Mouse (Mus musculus): ENCODE measurements around the gene 6030408B16Rik. TPM values are rescaled to one million over a fixed set of nuclear protein-coding genes. Genes with fewer than 3 reads are reported as not detected.
A peak's percentile ranks its signal among the peaks of the same experiment; 100 is the strongest.

Gene 6030408B16Rik
- total and polyA plus RNA-seq, 3 experiments: 0.70 to 6.3 (median 1.1) TPM

DNA sequence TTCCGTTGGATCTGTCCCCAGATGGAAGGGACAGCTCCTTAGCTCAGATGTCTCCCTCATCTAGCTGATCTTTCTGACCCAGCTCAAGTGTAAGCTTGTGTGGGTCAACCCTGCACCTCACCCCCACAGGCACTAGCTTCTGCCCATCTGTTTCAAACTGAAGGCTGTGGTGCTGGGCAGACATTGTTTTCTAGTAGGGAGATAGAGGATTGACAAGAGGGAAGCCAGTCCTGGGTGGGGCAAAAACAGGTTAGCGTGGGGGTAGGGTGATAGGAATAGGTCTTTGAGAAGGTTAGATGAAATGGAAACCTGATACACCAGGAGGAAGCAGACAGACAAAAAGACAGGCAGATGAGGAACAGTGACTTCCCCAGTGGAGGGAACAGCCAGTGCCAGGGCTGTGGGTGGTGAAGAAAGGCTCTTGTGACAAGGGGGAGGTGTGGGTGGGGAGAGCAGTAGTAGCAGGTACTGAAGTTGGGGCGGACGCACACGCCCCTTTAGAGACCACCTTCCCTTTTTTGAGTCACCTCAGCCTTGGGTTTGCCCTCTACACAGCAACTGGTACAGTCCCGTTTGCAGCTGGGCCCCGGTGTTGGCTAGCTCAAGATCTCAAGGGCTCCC, 37.1 kb upstream of the 6030408B16Rik start:
- DNase-seq: no peak
- Histone ChIP-seq H3K9ac (ENCODE audit: low read depth, low read length) (no peak overlapping the region), H3K36me3 (ENCODE audit: control insufficient read depth, insufficient read depth, low read length) (no peaks in the 10 kb centered on the region), H3K79me2 (replicated peaks; ENCODE audit: control insufficient read depth, insufficient read depth, low read length) (no peaks in the 10 kb centered on the region), H3K4me3 (no peak overlapping the region), H3K27ac (no peak overlapping the region), H3K27me3 (ENCODE audit: control insufficient read depth, insufficient read depth, low read length) (no peaks in the 10 kb centered on the region), H3K4me1 (ENCODE audit: control insufficient read depth, insufficient read depth, low read length) (peaks cover 14% of the 10 kb centered on the region)
- TF ChIP-seq POLR2A (IDR thresholded peaks at IDR 0.05; ENCODE audit: insufficient read depth, low read depth, low read length): no peak
- no peak for TF ChIP-seq CTCF (IDR thresholded peaks at IDR 0.05)
- TF ChIP-seq EP300 (IDR thresholded peaks at IDR 0.05; ENCODE audit: insufficient read depth, low read depth, low read length): no peak
- intact Hi-C loops (cut with DNase I): no loop called here
- 77% methylated on average over 7 of the region's 7 CpGs for WGBS

DNA sequence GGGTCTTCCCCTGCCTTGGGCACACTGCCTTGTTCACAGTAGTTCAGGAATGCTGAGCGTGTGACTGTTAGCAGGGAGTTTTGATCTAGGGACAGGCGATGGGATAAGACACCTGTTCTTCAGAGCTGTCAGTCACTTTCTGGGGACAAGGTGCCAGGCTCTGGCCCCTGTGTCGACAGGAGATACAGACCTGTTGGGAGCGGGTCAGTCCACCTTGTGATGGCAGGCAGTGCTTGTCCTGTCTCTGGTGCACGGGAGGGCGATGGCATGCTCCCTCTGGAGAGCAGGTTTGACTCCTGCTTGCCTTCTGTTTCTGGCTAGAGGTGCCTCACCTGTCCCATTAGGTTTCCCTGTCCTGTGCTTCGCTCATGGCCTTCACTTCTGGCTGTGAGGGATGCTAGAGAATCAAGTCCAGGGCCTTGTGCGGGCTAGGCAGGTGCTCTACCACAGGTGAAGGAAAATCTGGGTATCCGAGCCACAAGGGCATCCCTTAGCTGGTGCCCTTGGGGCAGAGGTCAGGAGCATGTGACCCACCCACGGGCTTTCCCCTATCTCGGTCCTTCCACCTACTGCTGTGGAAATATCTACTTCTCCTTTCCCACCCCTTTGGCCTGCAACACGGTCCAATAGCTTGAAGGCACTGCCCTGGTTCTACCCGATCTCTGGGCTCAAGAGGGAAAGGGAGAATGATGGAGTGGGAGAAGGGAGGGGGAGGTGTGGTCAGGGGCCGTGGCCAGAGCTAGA, 36.4 kb upstream of the 6030408B16Rik start:
- H3K4me1 ChIP-seq (ENCODE audit: control insufficient read depth, insufficient read depth, low read length): peaks cover 18% of the 10 kb centered on the region
- H3K27me3 ChIP-seq (ENCODE audit: control insufficient read depth, insufficient read depth, low read length): no peaks in the 10 kb centered on the region
- no peak overlapping the region for H3K9ac ChIP-seq (ENCODE audit: low read depth, low read length)
- no peak overlapping the region for H3K4me3 ChIP-seq
- WGBS: 73% methylated on average over 14 of the region's 14 CpGs
- DNase-seq: no peak
- no peak overlapping the region for H3K27ac ChIP-seq
- TF ChIP-seq EP300 (IDR thresholded peaks at IDR 0.05; ENCODE audit: insufficient read depth, low read depth, low read length) (no peak), POLR2A (IDR thresholded peaks at IDR 0.05; ENCODE audit: insufficient read depth, low read depth, low read length) (no peak), CTCF (IDR thresholded peaks at IDR 0.05) (no peak)
- intact Hi-C loops (cut with DNase I): no loop called here
- no peaks in the 10 kb centered on the region for H3K79me2 ChIP-seq (replicated peaks; ENCODE audit: control insufficient read depth, insufficient read depth, low read length)
- H3K36me3 ChIP-seq (ENCODE audit: control insufficient read depth, insufficient read depth, low read length): no peaks in the 10 kb centered on the region

DNA sequence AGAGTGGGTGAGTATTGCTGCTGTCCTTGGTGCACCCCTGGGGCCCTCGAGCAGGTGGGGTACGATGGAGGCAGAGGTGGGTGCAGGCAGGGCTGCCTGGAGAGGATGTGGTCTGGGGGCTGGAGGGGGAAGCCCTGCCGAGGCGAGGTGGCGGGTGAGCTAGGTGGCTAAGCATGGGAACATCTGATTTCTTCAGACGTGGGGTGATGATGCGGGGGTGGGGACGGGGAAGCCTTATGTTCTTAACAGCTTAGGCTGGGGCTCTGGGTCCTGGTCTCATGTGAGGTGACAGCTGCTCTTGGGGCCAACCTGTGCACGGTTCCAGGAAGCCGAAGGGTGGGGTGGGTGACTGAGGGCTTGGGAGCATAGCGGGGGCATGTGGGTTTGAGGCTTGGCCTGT, 34.6 kb upstream of the 6030408B16Rik start:
- Histone ChIP-seq H3K27ac (no peak overlapping the region), H3K27me3 (ENCODE audit: control insufficient read depth, insufficient read depth, low read length) (no peaks in the 10 kb centered on the region), H3K4me3 (no peak overlapping the region), H3K36me3 (ENCODE audit: control insufficient read depth, insufficient read depth, low read length) (no peaks in the 10 kb centered on the region), H3K4me1 (ENCODE audit: control insufficient read depth, insufficient read depth, low read length) (peaks cover 21% of the 10 kb centered on the region), H3K79me2 (replicated peaks; ENCODE audit: control insufficient read depth, insufficient read depth, low read length) (no peaks in the 10 kb centered on the region), H3K9ac (ENCODE audit: low read depth, low read length) (no peak overlapping the region)
- no peak for DNase-seq
- 89% methylated on average over 11 of the region's 11 CpGs for WGBS
- TF ChIP-seq EP300 (IDR thresholded peaks at IDR 0.05; ENCODE audit: insufficient read depth, low read depth, low read length): no peak
- TF ChIP-seq CTCF (IDR thresholded peaks at IDR 0.05): no peak
- TF ChIP-seq POLR2A (IDR thresholded peaks at IDR 0.05; ENCODE audit: insufficient read depth, low read depth, low read length): no peak
- intact Hi-C loops (cut with DNase I): no loop called here

DNA sequence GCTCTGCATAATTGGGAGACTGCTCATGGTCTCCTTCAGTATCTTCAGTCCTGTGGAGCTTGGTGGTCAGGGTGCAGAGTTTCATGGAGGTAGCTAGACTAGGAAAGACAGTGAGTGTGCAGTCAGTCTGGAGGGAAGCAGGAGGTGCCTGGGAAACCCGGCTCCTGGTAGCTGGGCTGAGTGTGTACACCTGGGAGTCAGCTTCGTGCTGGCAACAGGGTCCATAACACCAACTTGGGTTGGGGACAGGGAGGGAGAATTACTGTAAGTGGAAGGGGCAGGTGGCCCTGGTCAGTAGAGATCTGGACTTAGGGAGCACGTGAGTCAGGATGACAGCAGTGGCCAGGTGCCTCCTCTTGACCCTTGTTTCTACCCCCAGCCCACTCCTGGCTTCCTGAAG, 33.1 kb upstream of the 6030408B16Rik start:
- Histone ChIP-seq H3K4me3 (no peak overlapping the region), H3K79me2 (replicated peaks; ENCODE audit: control insufficient read depth, insufficient read depth, low read length) (no peaks in the 10 kb centered on the region), H3K27ac (peak overlapping the region; percentile 91), H3K9ac (ENCODE audit: low read depth, low read length) (0 out of 2 replicates have a peak overlapping the region, but pooled peaks have one; percentile 6), H3K4me1 (ENCODE audit: control insufficient read depth, insufficient read depth, low read length) (peaks cover 18% of the 10 kb centered on the region), H3K27me3 (ENCODE audit: control insufficient read depth, insufficient read depth, low read length) (no peaks in the 10 kb centered on the region), H3K36me3 (ENCODE audit: control insufficient read depth, insufficient read depth, low read length) (no peaks in the 10 kb centered on the region)
- no peak for TF ChIP-seq POLR2A (IDR thresholded peaks at IDR 0.05; ENCODE audit: insufficient read depth, low read depth, low read length)
- no peak for TF ChIP-seq CTCF (IDR thresholded peaks at IDR 0.05)
- TF ChIP-seq EP300 (IDR thresholded peaks at IDR 0.05; ENCODE audit: insufficient read depth, low read depth, low read length): no peak
- intact Hi-C loops (cut with DNase I): no loop called here
- 46% methylated on average over 3 of the region's 3 CpGs for WGBS
- no peak for DNase-seq

DNA sequence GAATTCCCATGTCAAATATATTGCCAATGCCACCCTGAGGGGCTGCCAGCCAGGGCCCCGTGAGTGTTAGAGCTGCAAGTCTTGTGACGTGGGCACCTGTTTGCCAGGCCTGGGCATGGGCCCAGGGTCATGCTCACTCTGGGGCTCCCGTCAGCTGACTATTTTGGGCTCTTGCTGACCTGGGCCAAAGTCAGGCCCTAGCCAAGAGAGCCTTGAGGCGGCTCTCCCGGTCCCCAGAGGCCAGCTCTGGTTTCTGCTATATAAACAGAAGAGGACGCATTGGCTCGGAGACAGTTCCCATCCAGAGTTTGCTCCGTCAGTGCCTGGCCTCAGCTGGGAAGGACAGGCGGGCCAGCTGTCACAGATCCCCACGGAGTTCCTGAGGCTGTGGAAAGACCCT, 32.6 kb upstream of the 6030408B16Rik start:
- intact Hi-C loops (cut with DNase I): no loop called here
- DNase-seq: peak; percentile 84 to 92
- Histone ChIP-seq H3K27me3 (ENCODE audit: control insufficient read depth, insufficient read depth, low read length) (no peaks in the 10 kb centered on the region), H3K36me3 (ENCODE audit: control insufficient read depth, insufficient read depth, low read length) (no peaks in the 10 kb centered on the region), H3K4me1 (ENCODE audit: control insufficient read depth, insufficient read depth, low read length) (peaks cover 18% of the 10 kb centered on the region), H3K9ac (ENCODE audit: low read depth, low read length) (peak overlapping the region; percentile 74), H3K79me2 (replicated peaks; ENCODE audit: control insufficient read depth, insufficient read depth, low read length) (no peaks in the 10 kb centered on the region), H3K4me3 (no peak overlapping the region), H3K27ac (peak overlapping the region; percentile 91)
- peak; percentile 97 for TF ChIP-seq EP300 (IDR thresholded peaks at IDR 0.05; ENCODE audit: insufficient read depth, low read depth, low read length)
- peak; percentile 85 for TF ChIP-seq POLR2A (IDR thresholded peaks at IDR 0.05; ENCODE audit: insufficient read depth, low read depth, low read length)
- TF ChIP-seq CTCF (IDR thresholded peaks at IDR 0.05): no peak; the same call in 1 of the 2 replicates
- 13% methylated on average over 10 of the region's 10 CpGs for WGBS

Measured in heart, adult 2 months (tissue).